Mouse (Mus musculus): ENCODE measurements around the gene Gm5127.

Gm5127 gene

DNA sequence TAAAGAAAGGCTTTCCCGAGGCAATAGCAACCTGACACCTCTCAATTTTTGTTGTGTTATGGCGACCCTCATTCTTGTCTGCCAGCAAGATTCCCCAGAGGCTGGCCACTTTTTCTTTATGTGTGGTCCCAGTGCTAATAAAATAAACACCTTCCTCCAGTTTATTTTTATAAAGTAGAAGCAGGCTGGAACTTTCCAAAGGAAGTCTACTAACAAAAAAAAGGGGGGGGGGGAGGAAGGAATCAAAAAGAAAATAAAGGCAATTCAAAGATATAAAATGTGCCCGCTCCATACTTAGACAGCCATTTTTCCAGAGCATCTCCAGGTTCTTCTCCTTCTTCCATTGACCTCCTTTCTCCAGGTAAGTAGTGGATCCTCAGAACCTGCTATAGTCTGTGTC is at the start of gene Gm5127:
TSS of gene Gm5127 (plus strand) at position 301 of the 400 bp plus-strand sequence.
- DNase-seq (ENCODE audit: low read depth): no peak

DNA sequence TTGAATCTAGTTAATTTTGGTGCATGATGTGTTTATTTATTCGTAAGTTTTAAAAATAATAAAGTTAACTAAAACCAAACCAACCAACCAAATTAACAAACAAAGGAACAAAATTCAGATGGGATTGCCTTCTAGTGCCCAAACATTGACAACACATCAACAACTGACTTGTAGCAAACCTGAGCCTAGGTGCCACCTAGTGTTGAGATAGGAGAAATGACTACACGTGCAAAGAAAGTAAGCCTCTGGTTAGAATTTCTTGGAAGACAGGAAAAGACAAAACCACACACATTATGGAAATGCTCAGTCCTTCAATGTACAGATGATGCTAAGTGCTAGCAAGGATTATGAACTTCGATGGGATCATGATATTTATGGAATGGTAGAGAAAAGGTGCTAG is 46.6 kb upstream of the Gm5127 start:
- DNase-seq (ENCODE audit: low read depth): no peak

- DNase-seq (ENCODE audit: low read depth): no peak
These were observed 27.5 kb upstream of the Gm5127 start for GRCm38 (mm10) chrX:106555457-106555856.

- DNase-seq (ENCODE audit: low read depth): no peak
These were observed 4.0 kb upstream of the Gm5127 start for GRCm38 (mm10) chrX:106578966-106579365.

DNA sequence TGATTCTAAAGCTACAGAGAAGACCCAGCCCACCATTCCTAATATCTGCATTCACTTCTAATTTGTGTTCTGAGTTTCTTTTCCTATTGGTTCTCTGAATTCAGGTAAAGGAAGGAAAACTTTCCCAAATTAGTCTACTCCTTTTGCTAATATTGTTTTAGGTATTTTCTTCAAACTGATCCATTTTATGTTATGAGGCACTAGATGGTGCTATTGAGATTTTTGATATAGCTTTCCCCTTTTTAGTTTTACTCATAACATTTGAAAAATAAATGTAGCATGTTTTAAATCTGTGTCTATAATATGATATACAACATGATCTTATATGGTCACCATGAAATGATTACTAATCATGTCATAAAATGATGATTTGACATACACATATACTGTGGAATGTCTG is 2.6 kb upstream of the Gm5127 start:
- DNase-seq (ENCODE audit: low read depth): no peak

- no peak for DNase-seq (ENCODE audit: low read depth)
These were observed 789 bp upstream of the Gm5127 start for GRCm38 (mm10) chrX:106582197-106582596.

DNA sequence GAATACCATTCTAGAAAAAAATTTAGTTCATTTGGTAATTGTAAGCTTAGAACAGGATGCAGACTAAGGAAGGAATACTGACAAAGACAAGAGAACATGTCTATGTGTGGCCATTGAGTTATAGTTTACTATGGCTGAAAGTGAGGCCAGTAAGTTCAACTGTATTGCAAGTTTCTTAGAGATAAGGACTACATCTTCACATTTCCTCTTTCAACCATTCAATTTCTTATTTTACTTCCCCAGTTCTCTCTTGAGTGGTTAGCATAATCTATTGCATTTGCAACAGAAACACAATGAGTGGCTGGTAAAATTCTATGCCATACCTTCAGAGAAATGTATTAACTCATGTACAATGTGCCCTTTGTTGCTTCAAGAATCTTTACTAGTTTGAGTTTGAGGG is 10.9 kb downstream of the Gm5127 start:
- DNase-seq (ENCODE audit: low read depth): no peak

DNA sequence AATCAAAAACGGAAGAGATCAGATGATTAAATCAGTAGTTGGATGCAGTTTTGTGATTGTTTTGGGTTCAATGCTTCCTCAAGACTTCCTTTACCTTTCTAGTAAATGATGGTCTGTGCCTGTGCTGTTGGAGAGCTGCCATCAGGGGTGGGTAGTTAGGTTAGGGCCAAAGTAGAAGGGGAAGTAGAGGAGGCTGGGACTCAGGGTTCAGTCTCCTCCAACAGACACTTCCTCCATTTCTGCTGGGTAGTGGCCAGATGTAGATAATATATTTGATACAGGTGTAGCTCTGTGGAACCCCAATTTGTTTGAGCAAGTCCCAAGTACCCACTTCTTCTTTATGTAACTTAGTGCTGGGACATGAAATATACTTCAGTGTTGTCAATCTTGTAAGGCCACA is 12.9 kb downstream of the Gm5127 start:
- no peak for DNase-seq (ENCODE audit: low read depth)

DNA sequence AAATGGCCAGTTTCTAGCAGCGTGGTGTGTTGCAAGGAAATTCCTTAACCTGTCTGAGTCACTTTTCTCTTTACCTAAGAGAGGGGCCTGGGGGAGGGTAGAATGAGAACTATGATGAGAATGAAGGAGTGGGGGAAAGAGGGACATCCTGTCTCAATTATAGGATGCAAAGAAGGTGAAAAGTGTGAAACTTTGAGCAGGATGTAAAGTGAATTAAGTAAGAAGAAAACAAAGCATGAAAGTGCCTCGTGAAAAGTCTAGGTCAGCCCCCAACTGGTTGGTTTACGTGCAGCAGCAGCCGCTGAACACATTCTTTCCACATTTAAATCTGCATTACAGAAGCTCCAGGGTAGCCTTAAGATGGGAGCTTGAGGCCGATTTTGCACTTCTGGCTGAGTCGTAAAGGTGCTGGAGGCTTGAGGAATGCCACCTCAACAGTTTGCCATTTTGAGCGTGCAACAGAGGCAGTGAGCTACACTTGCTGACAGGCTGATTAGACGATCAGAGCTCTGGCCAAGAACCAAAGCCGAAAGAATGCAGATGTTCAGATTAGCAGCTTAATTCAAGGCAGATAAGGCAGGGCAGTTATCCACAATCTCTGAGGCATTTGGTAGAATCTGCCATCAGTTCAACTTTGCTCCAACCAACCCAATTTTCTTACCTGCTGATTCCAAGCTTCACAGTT is 19.7 kb downstream of the Gm5127 start:
- DNase-seq (ENCODE audit: low read depth): no peak

GRCm38 (mm10) chrX:106603386-106603785 is 20.4 kb downstream of the Gm5127 start, which contains the start of gene Cysltr1:
Gene Cysltr1, minus strand, starts transcription at chrX:106603679.
- no peak for DNase-seq (ENCODE audit: low read depth)

DNA sequence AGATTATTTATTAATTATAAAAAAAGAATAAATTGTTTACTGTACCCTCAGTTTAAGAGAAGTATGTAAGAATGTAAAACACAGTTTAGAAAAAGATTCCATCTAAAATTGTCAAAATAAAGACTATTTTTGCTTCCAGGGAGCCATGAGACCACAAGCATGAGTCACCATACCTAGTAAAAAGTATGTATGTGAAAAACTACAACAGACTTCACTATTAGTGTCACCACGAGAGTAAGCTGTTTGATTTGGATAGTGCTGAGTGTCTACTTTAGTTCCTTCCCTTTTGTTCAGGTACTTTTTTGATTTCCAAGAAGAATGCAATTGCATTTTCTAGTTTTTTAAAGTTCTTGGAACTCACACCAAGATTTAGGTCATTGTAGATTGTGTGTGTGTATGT is 39.5 kb downstream of the Gm5127 start:
- no peak for DNase-seq (ENCODE audit: low read depth)

DNA sequence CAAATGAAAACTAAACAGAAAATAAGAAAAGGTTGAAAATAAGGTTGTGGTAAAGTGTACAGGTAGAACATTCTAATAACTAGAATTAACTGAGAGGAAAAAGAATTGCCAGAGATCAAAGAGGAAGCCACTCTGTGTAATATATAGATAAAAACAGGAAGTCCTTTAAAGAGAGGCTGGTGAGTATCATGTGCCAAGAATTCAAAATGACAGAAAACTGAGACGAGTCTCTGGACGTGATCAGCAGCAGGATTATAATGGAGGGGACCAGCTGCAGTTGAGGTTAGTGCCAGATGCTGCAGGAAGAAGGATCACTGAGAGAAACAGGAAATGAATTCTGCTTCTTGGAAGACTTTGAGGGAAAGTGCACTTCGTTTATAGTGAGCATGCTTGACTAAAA is 40.7 kb downstream of the Gm5127 start:
- DNase-seq (ENCODE audit: low read depth): no peak

DNA sequence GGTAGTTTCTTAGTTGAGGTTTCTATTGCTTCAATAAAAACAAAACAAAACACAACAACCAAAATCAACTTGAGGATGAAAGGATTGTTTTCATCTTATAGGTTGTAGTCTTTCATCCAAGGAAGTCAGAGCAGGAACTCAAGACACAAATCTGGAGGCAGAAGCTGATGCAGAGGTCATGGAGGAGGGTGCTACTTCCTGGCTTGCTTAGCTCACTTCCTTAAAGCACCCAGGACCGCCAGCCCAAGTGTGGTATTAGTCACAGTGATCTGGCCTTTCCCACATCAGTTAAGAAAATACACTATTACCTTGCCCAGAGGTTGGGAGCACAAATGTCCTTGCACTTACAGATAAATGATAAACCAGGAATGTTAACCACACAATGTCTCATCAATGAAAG is 45.5 kb downstream of the Gm5127 start:
- DNase-seq (ENCODE audit: low read depth): peak; percentile 3

GRCm38 (mm10) chrX:106633543-106633942 is 50.6 kb downstream of the Gm5127 start:
- no peak for DNase-seq (ENCODE audit: low read depth)

DNA sequence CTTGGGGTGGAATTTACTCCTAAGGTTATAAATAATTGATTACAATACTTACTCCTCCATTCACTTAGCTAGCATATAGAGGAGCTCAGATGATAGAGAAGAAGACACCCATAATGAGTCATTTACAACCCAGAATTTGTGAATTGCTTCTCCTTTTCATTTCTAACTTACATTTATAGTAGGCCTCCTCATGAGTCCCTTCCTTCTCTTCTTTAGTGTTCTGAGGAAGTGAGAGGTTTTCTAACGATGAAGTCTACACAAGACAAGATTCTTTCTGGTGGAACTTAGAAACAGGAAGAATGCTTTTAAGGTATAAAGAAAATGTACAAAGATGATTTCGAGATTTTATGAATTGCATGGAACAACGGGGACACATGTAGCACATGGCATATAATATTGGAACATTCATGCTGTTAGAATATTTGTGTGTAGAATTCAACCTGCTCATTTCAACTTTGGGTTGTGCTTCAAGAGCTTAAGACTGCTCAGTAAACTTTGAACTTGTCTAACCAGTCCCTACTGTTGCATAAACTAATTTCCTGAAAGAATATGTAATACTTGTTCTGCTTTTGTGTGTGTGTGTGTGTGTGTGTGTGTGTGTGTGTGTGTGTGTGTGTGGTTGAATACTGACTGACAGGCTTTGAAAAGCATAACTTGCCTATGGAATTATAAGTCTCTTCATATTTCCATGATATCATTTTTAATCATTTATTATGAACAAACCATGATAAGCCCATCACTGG is 52.0 kb downstream of the Gm5127 start:
- DNase-seq (ENCODE audit: low read depth): no peak

GRCm38 (mm10) chrX:106662101-106662500 is 79.1 kb downstream of the Gm5127 start:
- no peak for DNase-seq (ENCODE audit: low read depth)

- DNase-seq (ENCODE audit: low read depth): peak; percentile 14
These were observed 121.6 kb downstream of the Gm5127 start for GRCm38 (mm10) chrX:106704590-106704989.

GRCm38 (mm10) chrX:106717160-106717559 is 134.2 kb downstream of the Gm5127 start:
- DNase-seq (ENCODE audit: low read depth): peak; percentile 3

DNA sequence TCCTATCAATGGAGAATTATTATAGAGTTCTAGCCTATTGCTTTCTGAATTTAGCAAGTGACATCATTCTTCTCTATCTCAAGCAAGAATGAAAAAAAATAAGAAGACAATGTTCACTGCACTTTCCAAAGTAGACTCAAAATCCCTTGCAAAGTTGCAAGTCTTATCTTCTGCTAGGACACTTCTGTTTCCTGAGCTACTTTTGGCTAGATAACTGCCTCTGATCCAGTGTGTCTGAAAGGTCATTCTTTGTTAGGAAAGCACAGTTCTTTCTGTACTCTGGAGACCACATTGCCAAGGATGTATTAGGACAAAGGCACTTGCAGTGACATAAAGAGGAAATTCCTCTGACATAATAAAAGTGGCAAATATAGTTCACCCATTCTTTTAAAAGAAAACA is 159.3 kb downstream of the Gm5127 start:
- DNase-seq (ENCODE audit: low read depth): no peak

GRCm38 (mm10) chrX:106755272-106755671 is 172.3 kb downstream of the Gm5127 start:
- DNase-seq (ENCODE audit: low read depth): no peak
